Mouse (Mus musculus): ENCODE results near the gene Xpot. TPM values are rescaled to one million over a fixed set of nuclear protein-coding genes. Genes with fewer than 3 reads are reported as not detected.

Xpot gene
- polyA plus RNA-seq, 1 experiment from 2014 or later: 64.5 TPM

GRCm38 (mm10) chr10:121585056-121585790, 40.9 kb downstream of the Xpot start:
- peak overlapping the region; percentile 86 for H3K4me3 ChIP-seq
- H3K27ac ChIP-seq: no peak overlapping the region
- H3K4me1 ChIP-seq: peaks cover 20% of the 10 kb centered on the region
- DNase-seq (ENCODE audit: extremely low spot score, low spot score): no peak
- peaks cover 5% of the 10 kb centered on the region; the same call in 1 of the 2 replicates for H3K9me3 ChIP-seq
- H3K27me3 ChIP-seq (ENCODE audit: poor library complexity, severe bottlenecking): no peaks in the 10 kb centered on the region
- peaks cover 56% of the 10 kb centered on the region for H3K36me3 ChIP-seq (replicated peaks)
- 91% methylated on average over 20 of the region's 20 CpGs for WGBS

DNA sequence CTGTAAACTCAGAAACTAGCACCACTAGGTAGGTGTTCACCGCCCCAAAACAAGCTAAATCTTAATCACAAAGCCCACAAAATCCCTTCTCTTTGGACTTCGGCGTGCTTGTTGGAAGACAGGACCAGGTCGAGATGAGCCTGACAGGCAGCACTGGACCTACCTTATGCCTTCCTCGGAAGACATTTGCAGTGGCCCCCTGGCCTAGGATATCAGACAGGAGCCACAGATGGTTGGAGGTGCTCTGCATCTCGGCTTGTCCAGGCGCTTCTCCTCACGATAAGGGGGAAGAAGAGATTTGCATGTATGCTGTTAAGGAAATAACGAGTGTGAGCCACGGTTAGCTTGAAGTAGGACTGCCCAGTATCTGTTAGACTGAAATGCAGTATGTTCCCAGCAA, 42.1 kb downstream of the Xpot start:
- WGBS: 98% methylated on average over 10 of the region's 10 CpGs
- Histone ChIP-seq H3K36me3 (replicated peaks) (peaks cover 49% of the 10 kb centered on the region), H3K27me3 (ENCODE audit: poor library complexity, severe bottlenecking) (no peaks in the 10 kb centered on the region), H3K9me3 (peaks cover 5% of the 10 kb centered on the region; the same call in 1 of the 2 replicates), H3K4me1 (peaks cover 20% of the 10 kb centered on the region), H3K4me3 (no peak overlapping the region), H3K27ac (no peak overlapping the region)
- DNase-seq (ENCODE audit: extremely low spot score, low spot score): no peak

DNA sequence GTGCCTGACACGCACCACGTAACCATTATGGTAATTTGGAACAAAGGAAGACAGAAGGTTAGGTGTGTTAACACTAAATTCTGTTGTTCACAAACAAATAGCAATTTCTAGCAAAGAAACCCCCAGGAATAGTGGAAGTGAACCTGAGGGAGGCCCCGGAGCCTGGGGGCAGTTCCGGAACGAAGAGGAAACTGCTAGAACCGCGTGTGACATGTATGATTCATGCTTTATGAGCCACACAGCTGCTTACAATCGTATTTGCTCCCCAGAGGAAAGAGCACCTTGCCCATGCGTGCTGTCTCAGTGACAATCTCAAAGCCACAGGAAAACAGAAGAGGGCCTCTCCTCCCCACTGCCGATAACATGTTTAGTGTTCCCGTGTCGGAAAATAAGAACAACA, 43.1 kb downstream of the Xpot start:
- Histone ChIP-seq H3K27me3 (ENCODE audit: poor library complexity, severe bottlenecking) (no peaks in the 10 kb centered on the region), H3K9me3 (peaks cover 5% of the 10 kb centered on the region; the same call in 1 of the 2 replicates), H3K36me3 (replicated peaks) (peaks cover 51% of the 10 kb centered on the region), H3K27ac (no peak overlapping the region), H3K4me1 (peaks cover 20% of the 10 kb centered on the region), H3K4me3 (no peak overlapping the region)
- DNase-seq (ENCODE audit: extremely low spot score, low spot score): no peak
- WGBS: 96% methylated on average over 12 of the region's 12 CpGs

GRCm38 (mm10) chr10:121582287-121582686, 43.8 kb downstream of the Xpot start:
- peaks cover 56% of the 10 kb centered on the region for H3K36me3 ChIP-seq (replicated peaks)
- no peak overlapping the region for H3K27ac ChIP-seq
- H3K4me1 ChIP-seq: peaks cover 17% of the 10 kb centered on the region
- H3K27me3 ChIP-seq (ENCODE audit: poor library complexity, severe bottlenecking): no peaks in the 10 kb centered on the region
- peaks cover 5% of the 10 kb centered on the region; the same call in 1 of the 2 replicates for H3K9me3 ChIP-seq
- no peak overlapping the region for H3K4me3 ChIP-seq
- 91% methylated on average over 8 of the region's 8 CpGs for WGBS
- DNase-seq (ENCODE audit: extremely low spot score, low spot score): no peak

DNA sequence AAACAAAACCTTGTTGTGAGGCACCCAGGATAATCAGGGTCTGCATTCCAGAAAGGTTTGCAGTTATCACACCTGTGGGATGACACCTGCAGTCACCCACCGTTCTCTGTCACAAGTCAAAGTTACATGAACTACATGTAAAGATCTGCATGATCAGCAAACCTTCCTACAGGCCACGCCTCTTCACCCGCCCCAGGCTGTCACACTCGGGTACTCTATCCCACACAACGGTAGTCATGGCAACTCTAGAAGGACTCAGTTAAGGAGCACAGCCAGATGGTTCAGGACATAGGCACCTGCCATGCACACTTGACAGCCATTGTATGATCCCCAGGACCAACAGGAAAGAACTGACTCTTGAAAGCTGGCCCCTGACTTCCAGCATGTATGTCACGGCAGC, 44.7 kb downstream of the Xpot start:
- Histone ChIP-seq H3K27me3 (ENCODE audit: poor library complexity, severe bottlenecking) (no peaks in the 10 kb centered on the region), H3K9me3 (peaks cover 5% of the 10 kb centered on the region; the same call in 1 of the 2 replicates), H3K27ac (no peak overlapping the region), H3K4me1 (peaks cover 12% of the 10 kb centered on the region), H3K36me3 (replicated peaks) (peaks cover 58% of the 10 kb centered on the region), H3K4me3 (no peak overlapping the region)
- 90% methylated on average over 6 of the region's 6 CpGs for WGBS
- DNase-seq (ENCODE audit: extremely low spot score, low spot score): no peak

- Histone ChIP-seq H3K27me3 (ENCODE audit: poor library complexity, severe bottlenecking) (no peaks in the 10 kb centered on the region), H3K4me3 (no peak overlapping the region), H3K36me3 (replicated peaks) (peaks cover 68% of the 10 kb centered on the region), H3K27ac (no peak overlapping the region), H3K4me1 (peaks cover 5% of the 10 kb centered on the region), H3K9me3 (peaks cover 5% of the 10 kb centered on the region; the same call in 1 of the 2 replicates)
- DNase-seq (ENCODE audit: extremely low spot score, low spot score): no peak
- 97% methylated on average over 5 of the region's 5 CpGs for WGBS
Observed at GRCm38 (mm10) chr10:121580381-121580780, 45.8 kb downstream of the Xpot start.

- WGBS: 91% methylated on average over 9 of the region's 9 CpGs
- Histone ChIP-seq H3K27me3 (ENCODE audit: poor library complexity, severe bottlenecking) (no peaks in the 10 kb centered on the region), H3K4me3 (no peak overlapping the region), H3K9me3 (peaks cover 11% of the 10 kb centered on the region; the same call in 1 of the 2 replicates), H3K27ac (no peak overlapping the region), H3K36me3 (replicated peaks) (peaks cover 66% of the 10 kb centered on the region), H3K4me1 (no peaks in the 10 kb centered on the region)
- DNase-seq (ENCODE audit: extremely low spot score, low spot score): no peak
Observed at GRCm38 (mm10) chr10:121576372-121576771, 49.8 kb downstream of the Xpot start.

- peaks cover 70% of the 10 kb centered on the region for H3K36me3 ChIP-seq (replicated peaks)
- 97% methylated on average over 22 of the region's 22 CpGs for WGBS
- H3K27ac ChIP-seq: no peak overlapping the region
- no peak for DNase-seq (ENCODE audit: extremely low spot score, low spot score)
- H3K4me1 ChIP-seq: peaks cover 19% of the 10 kb centered on the region
- H3K9me3 ChIP-seq: peaks cover 11% of the 10 kb centered on the region; the same call in 1 of the 2 replicates
- no peak overlapping the region for H3K4me3 ChIP-seq
- H3K27me3 ChIP-seq (ENCODE audit: poor library complexity, severe bottlenecking): no peaks in the 10 kb centered on the region
Observed at GRCm38 (mm10) chr10:121571511-121572147, 54.5 kb downstream of the Xpot start.

GRCm38 (mm10) chr10:121571031-121571430, 55.1 kb downstream of the Xpot start:
- Histone ChIP-seq H3K9me3 (peaks cover 11% of the 10 kb centered on the region; the same call in 1 of the 2 replicates), H3K4me1 (peaks cover 19% of the 10 kb centered on the region), H3K27ac (no peak overlapping the region), H3K27me3 (ENCODE audit: poor library complexity, severe bottlenecking) (no peaks in the 10 kb centered on the region), H3K36me3 (replicated peaks) (peaks cover 67% of the 10 kb centered on the region), H3K4me3 (no peak overlapping the region)
- WGBS: 95% methylated on average over 3 of the region's 3 CpGs
- no peak for DNase-seq (ENCODE audit: extremely low spot score, low spot score)

DNA sequence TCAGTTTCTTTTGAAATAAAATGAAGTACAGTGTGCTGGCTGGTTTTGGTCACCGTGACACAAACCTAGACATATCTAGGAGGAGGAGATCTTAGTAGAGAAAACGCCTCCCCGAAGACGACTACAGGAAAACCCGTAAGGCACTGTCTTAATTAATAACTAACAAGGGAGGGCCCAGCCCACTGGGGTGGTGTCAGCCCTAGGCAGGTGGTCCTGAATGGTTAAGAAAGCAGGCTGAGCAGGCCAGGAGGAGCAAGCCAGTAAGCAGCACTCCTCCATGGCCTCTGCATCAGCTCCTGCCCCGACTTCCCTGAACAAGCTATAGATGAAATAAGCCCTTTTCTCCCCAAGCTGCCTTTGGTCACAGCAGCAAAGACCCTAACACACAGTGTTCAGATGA, 56.3 kb downstream of the Xpot start:
- no peaks in the 10 kb centered on the region for H3K27me3 ChIP-seq (ENCODE audit: poor library complexity, severe bottlenecking)
- 74% methylated on average over 6 of the region's 6 CpGs for WGBS
- H3K36me3 ChIP-seq (replicated peaks): peaks cover 67% of the 10 kb centered on the region
- peaks cover 19% of the 10 kb centered on the region for H3K4me1 ChIP-seq
- H3K27ac ChIP-seq: peak overlapping the region; percentile 75; the same call in 1 of the 2 replicates
- DNase-seq (ENCODE audit: extremely low spot score, low spot score): no peak
- H3K9me3 ChIP-seq: peaks cover 11% of the 10 kb centered on the region; the same call in 1 of the 2 replicates
- H3K4me3 ChIP-seq: no peak overlapping the region

DNA sequence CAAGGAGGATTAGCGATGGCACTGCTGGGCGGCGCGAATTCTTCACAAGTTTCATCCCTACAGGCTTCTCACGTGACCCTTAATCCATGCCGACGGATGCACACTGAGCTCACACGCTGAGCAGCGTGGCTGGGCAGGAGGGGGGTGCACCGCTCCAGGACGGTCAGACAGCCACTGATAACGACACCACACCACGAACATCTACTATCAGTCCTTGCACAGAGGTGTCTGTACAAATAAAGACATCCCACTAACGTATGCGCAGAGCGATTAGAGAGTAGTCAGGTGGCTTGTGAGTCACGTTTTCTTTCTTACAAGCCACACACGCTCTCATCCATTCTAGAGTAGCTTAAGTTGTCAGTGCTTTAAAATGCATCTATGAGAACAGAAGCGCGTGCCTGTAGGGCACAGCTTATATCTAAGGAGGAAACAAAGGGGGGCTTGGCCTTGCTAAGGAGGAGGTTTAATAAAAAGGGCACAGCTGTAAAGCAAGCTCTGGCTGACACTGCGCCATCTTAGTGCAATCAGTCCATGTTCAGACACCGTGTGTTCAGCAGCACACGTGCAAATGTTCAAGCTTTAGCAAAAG, 57.0 kb downstream of the Xpot start:
- H3K36me3 ChIP-seq (replicated peaks): peaks cover 67% of the 10 kb centered on the region
- no peaks in the 10 kb centered on the region for H3K27me3 ChIP-seq (ENCODE audit: poor library complexity, severe bottlenecking)
- DNase-seq (ENCODE audit: extremely low spot score, low spot score): peak; percentile 64
- peaks cover 11% of the 10 kb centered on the region; the same call in 1 of the 2 replicates for H3K9me3 ChIP-seq
- peak overlapping the region; percentile 75 for H3K27ac ChIP-seq
- 6% methylated on average over 23 of the region's 23 CpGs for WGBS
- peaks cover 19% of the 10 kb centered on the region for H3K4me1 ChIP-seq
- H3K4me3 ChIP-seq: peak overlapping the region; percentile 39

DNA sequence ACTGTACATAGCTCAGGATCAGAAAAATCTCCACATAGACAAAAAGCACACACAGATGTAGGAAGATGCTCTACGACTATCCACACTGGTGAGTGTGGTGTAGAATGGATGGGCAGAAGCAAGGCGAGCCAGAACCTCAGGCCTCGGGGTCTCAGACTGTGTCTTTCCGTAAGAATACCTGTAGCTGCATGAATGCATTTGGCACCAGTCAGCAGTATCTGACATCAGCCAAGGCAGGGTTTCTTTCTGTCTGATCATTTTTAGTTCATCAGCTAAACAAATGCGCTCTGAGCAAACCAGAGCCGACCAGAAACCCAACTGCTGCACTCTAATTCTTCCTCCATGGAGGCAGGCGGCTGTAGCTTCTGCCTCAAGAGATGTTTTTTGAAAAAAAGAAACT, 57.6 kb downstream of the Xpot start:
- WGBS: 48% methylated on average over 7 of the region's 7 CpGs
- Histone ChIP-seq H3K27me3 (ENCODE audit: poor library complexity, severe bottlenecking) (no peaks in the 10 kb centered on the region), H3K9me3 (peaks cover 11% of the 10 kb centered on the region; the same call in 1 of the 2 replicates), H3K36me3 (replicated peaks) (peaks cover 71% of the 10 kb centered on the region), H3K4me1 (peaks cover 19% of the 10 kb centered on the region), H3K27ac (peak overlapping the region; percentile 75), H3K4me3 (peak overlapping the region; percentile 39)
- no peak for DNase-seq (ENCODE audit: extremely low spot score, low spot score)
